In genomic region chrX:145089802-145090201, GRCm38 (mm10) we compare ENCODE assay signal across 22 mouse cellular contexts.
A peak's percentile ranks its signal among the peaks of the same experiment; 100 is the strongest.
DNase-seq lines count a peak whose midpoint lies in the region; ATAC-seq and TF ChIP-seq lines count a peak whose summit lies in the region.
"Had no signal": no experiment of that assay in that cellular context is flagged by ENCODE, and none has a peak within 500 bp of the region (broad histone marks: within the 10 kb centered on the region; RNA-seq: fewer than 3 reads in every experiment).

No protein-coding gene starts in this region.

- no peak overlapping the region for H3K9ac ChIP-seq in hindbrain, postnatal 0 days (replicated peaks; ENCODE audit: low read length)
- no peak overlapping the region for H3K9ac ChIP-seq in hindbrain, embryonic 13.5 days
- H3K9ac ChIP-seq: forebrain, embryonic 13.5 days; hindbrain, embryonic 12.5 days; intestine, embryonic 15.5 days; limb, embryonic 15.5 days; liver, postnatal 0 days had no signal

- no peak overlapping the region for H3K4me2 ChIP-seq in hindbrain, postnatal 0 days (ENCODE audit: low read depth, low read length)
- no peak overlapping the region for H3K4me2 ChIP-seq in hindbrain, embryonic 13.5 days
- H3K4me2 ChIP-seq: forebrain, embryonic 13.5 days; hindbrain, embryonic 12.5 days; intestine, embryonic 15.5 days; limb, embryonic 15.5 days had no signal

- H3K4me1 ChIP-seq in hindbrain, postnatal 0 days (ENCODE audit: insufficient read depth, low read length): no peaks in the 10 kb centered on the region
- H3K4me1 ChIP-seq in hindbrain, embryonic 13.5 days (replicated peaks): no peaks in the 10 kb centered on the region
- H3K4me1 ChIP-seq: forebrain, embryonic 13.5 days; heart, embryonic 10.5 days; hindbrain, embryonic 12.5 days; intestine, embryonic 15.5 days; limb, embryonic 15.5 days had no signal

- ATAC-seq in hindbrain, postnatal 0 days: no peak
- ATAC-seq in hindbrain, embryonic 13.5 days (ENCODE audit: low FRiP score): no peak
- ATAC-seq: CD4-positive, CD25-positive, alpha-beta regulatory T cell, adult 4 months; forebrain, embryonic 13.5 days; intestine, embryonic 15.5 days; liver, postnatal 0 days; midbrain, embryonic 16.5 days had no signal

- no peaks in the 10 kb centered on the region for H3K36me3 ChIP-seq in hindbrain, postnatal 0 days (ENCODE audit: insufficient read depth, low read length)
- no peaks in the 10 kb centered on the region for H3K36me3 ChIP-seq in hindbrain, embryonic 13.5 days
- H3K36me3 ChIP-seq: heart, embryonic 10.5 days; hindbrain, embryonic 12.5 days; intestine, embryonic 15.5 days; limb, embryonic 15.5 days had no signal

- no peak overlapping the region for H3K27ac ChIP-seq in hindbrain, postnatal 0 days
- H3K27ac ChIP-seq in hindbrain, embryonic 13.5 days: no peak overlapping the region
- H3K27ac ChIP-seq: forebrain, embryonic 13.5 days; heart, embryonic 10.5 days; hindbrain, embryonic 12.5 days; intestine, embryonic 15.5 days; layer of hippocampus, adult 2 months; limb, embryonic 15.5 days had no signal

- H3K27me3 ChIP-seq in hindbrain, postnatal 0 days (ENCODE audit: insufficient read depth, low read length): no peaks in the 10 kb centered on the region
- no peaks in the 10 kb centered on the region for H3K27me3 ChIP-seq in hindbrain, embryonic 13.5 days
- H3K27me3 ChIP-seq: forebrain, embryonic 13.5 days; hindbrain, embryonic 12.5 days; intestine, embryonic 15.5 days; limb, embryonic 15.5 days had no signal

- H3K9me3 ChIP-seq in hindbrain, postnatal 0 days (ENCODE audit: low read length): no peaks in the 10 kb centered on the region
- no peaks in the 10 kb centered on the region for H3K9me3 ChIP-seq in hindbrain, embryonic 13.5 days
- H3K9me3 ChIP-seq: forebrain, embryonic 13.5 days; heart, embryonic 10.5 days; hindbrain, embryonic 12.5 days; intestine, embryonic 15.5 days; limb, embryonic 15.5 days had no signal

- H3K4me3 ChIP-seq in hindbrain, postnatal 0 days (ENCODE audit: low read length): no peak overlapping the region
- H3K4me3 ChIP-seq in hindbrain, embryonic 13.5 days: no peak overlapping the region
- H3K4me3 ChIP-seq: forebrain, embryonic 13.5 days; heart, embryonic 10.5 days; hindbrain, embryonic 12.5 days; intestine, embryonic 15.5 days; layer of hippocampus, adult 2 months; limb, embryonic 15.5 days had no signal

- TF ChIP-seq CTCF in hindbrain, postnatal 0 days (IDR thresholded peaks at IDR 0.05; ENCODE audit: low read depth): no peak

- DNase-seq in hindbrain, postnatal 0 days (ENCODE audit: low spot score): peak; percentile 35
- DNase-seq in retina, postnatal 1 day: peak; percentile 19
- no peak for DNase-seq in retina, embryonic 14.5 days (ENCODE audit: low spot score)
- DNase-seq in adipocyte (ENCODE audit: low spot score): peak; percentile 2
- DNase-seq in ovary, adult 18-20 months (ENCODE audit: low spot score): no peak
- no peak for DNase-seq in kidney, postnatal 4 days
- DNase-seq: adrenal gland, postnatal 36 days; cerebellum, adult 2 months; cerebellum, postnatal 36 days; gastrocnemius, postnatal 25 days; layer of hippocampus, postnatal 36 days; liver, postnatal 0 days; thymus, postnatal 14 days had no signal

Comparison
In these comparisons a context has a peak if more than half of its experiments do, and no peak if none do; other contexts are left out.
1. DNase-seq: peak in hindbrain, postnatal 0 days (single experiment), retina, postnatal 1 day (single experiment) and adipocyte (single experiment); none in retina, embryonic 14.5 days (single experiment), ovary, adult 18-20 months (single experiment) and kidney, postnatal 4 days (0 of 2).